8 mouse cellular contexts compared by ENCODE assay signal in the genomic region with DNA sequence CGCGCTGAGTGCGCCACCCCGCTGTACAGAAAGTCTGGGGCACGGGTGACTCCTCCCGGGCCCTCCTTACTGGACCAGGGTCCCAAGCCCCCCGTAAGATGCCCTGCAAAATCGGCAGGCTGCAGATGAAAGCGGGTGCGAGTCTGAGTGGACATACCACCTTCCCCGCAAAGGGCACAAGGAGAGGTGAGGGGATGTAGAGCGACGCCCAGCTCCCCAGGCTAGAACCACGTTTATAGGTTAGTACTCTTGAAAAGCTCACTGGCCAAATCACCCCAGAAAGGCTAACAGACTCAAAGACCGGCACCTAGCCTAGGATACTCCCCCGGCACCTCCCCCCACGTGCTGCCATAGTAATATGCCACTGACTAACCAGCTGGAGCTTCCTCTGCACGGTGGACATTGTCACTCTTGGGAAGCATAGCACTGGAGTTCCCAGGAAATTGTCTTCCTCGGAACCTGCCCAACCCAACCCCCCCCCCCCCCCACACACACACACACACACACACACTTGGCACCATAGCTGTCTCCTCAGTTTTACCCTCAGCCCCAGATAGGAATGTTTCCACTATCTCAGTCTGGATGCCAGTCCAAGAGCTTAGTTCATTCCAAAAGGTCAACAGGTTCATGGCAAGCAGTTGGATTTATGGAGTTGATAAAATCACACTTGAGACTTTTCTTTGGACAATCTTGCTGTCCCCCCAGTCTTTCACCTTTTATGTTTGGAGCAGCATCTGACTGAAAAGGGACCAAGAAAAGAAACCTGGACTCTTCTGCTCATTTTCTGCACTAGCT. TPM values are rescaled to one million over a fixed set of nuclear protein-coding genes. Genes with fewer than 3 reads are reported as not detected.
DNase-seq lines count a peak whose midpoint lies in the region; ATAC-seq and TF ChIP-seq lines count a peak whose summit lies in the region.

No protein-coding gene starts in this region.

- TF ChIP-seq CTCF in gastrocnemius, adult 2 months (IDR thresholded peaks at IDR 0.05) = no peak
- no peak for TF ChIP-seq CTCF in liver, postnatal 0 days (IDR thresholded peaks at IDR 0.05; ENCODE audit: low read depth)

- no peaks in the 10 kb centered on the region for H3K36me3 ChIP-seq in liver, postnatal 0 days (replicated peaks; ENCODE audit: insufficient read depth, low read length)

- no peaks in the 10 kb centered on the region for H3K27me3 ChIP-seq in liver, postnatal 0 days (ENCODE audit: insufficient read depth, low read length)

- WGBS in liver, postnatal 0 days (ENCODE audit: insufficient replicate concordance) = 9% methylated on average over 19 of the region's 19 CpGs

- peak overlapping the region; percentile 90 for H3K4me2 ChIP-seq in liver, postnatal 0 days (ENCODE audit: low read depth, low read length)

- peak; percentile 7; the same call in 1 of the 2 replicates for ATAC-seq in granulocyte monocyte progenitor cell, adult 5-6 weeks (replicated peaks; ENCODE audit: poor library complexity, severe bottlenecking)
- ATAC-seq in liver, postnatal 0 days = peak; percentile 5; the same call in 1 of the 2 replicates

- no peak for TF ChIP-seq EP300 in liver, postnatal 0 days (IDR thresholded peaks at IDR 0.05; ENCODE audit: low read depth)

- intact Hi-C loops in gastrocnemius, adult 2 months (cut with DNase I) = loop anchor here (1.0 to 10.0 kb wide), 4 partner anchors 182 to 952 kb away; no protein-coding TSS in a partner anchor
- intact Hi-C loops in gastrocnemius, postnatal 36 days (cut with DNase I) = loop anchor here (1.0 to 5.0 kb wide), 4 partner anchors 119 to 1049 kb away; no protein-coding TSS in a partner anchor

- peak overlapping the region; percentile 64 for H3K27ac ChIP-seq in gastrocnemius, adult 2 months
- no peak overlapping the region for H3K27ac ChIP-seq in liver, postnatal 0 days (ENCODE audit: low read depth)

- no peak for DNase-seq in gastrocnemius, adult 2 months
- no peak for DNase-seq in gastrocnemius, adult 18-20 months (ENCODE audit: low spot score)
- DNase-seq in ES-CJ7 (ENCODE audit: low read depth, low spot score) = peak; percentile 2
- peak; percentile 17 for DNase-seq in liver, postnatal 0 days
- DNase-seq in gastrocnemius, postnatal 36 days = no peak
- DNase-seq in cerebellum, adult 11 months = no peak
- no peak for DNase-seq in embryo, embryonic 10 days (ENCODE audit: low spot score)

- peak overlapping the region; percentile 75 for H3K4me3 ChIP-seq in gastrocnemius, adult 2 months
- peak overlapping the region; percentile 45 for H3K4me3 ChIP-seq in liver, postnatal 0 days (ENCODE audit: low read depth, low read length)

- no peaks in the 10 kb centered on the region for H3K9me3 ChIP-seq in liver, postnatal 0 days (ENCODE audit: low read length)

- H3K4me1 ChIP-seq in liver, postnatal 0 days (ENCODE audit: insufficient read depth) = peaks cover 4% of the 10 kb centered on the region; the same call in 1 of the 2 replicates

- H3K9ac ChIP-seq in liver, postnatal 0 days (replicated peaks) = peak overlapping the region; percentile 55

RNA-seq across cellular contexts. Expression of gene Nfia, which starts 26.2 kb away (rescaled TPM):
- total RNA-seq in gastrocnemius, adult 2 months (2021) = 10 to 100 TPM; 57.0 to 57.8 TPM
- 10 to 100 TPM; 56.3 to 56.9 TPM for total RNA-seq in gastrocnemius, adult 18-20 months (2021)
- total RNA-seq in granulocyte monocyte progenitor cell, adult 5-6 weeks (2014; fragmentation: Nextera tagmentation) = 5.6 and 14.0 TPM in 2 replicates
- 2.6 and 3.5 TPM in 2 replicates for total RNA-seq in granulocyte monocyte progenitor cell, adult 5-6 weeks (2017)
- polyA plus RNA-seq in liver, postnatal 0 days (2015; fragmentation: Nextera tagmentation; extraction: Ambion mirVana) = 9.9 TPM in 2 replicates
- total RNA-seq in gastrocnemius, postnatal 36 days (2021) = 10 to 100 TPM; 56.2 to 61.5 TPM

RNA-seq across cellular contexts. Expression of gene E130114P18Rik, which starts 31.6 kb away (rescaled TPM):
- total RNA-seq in gastrocnemius, adult 2 months (2021) = not detected
- under 1 TPM in 1 of 2 experiments, not detected in 1; 0.21 TPM for total RNA-seq in gastrocnemius, adult 18-20 months (2021)
- not detected in 2 replicates for total RNA-seq in granulocyte monocyte progenitor cell, adult 5-6 weeks (2014; fragmentation: Nextera tagmentation)
- not detected in 2 replicates for total RNA-seq in granulocyte monocyte progenitor cell, adult 5-6 weeks (2017)
- not detected in 2 replicates for polyA plus RNA-seq in liver, postnatal 0 days (2015; fragmentation: Nextera tagmentation; extraction: Ambion mirVana)
- total RNA-seq in gastrocnemius, postnatal 36 days (2021) = under 1 TPM in 1 of 2 experiments, not detected in 1; 0.26 TPM

Comparison
In these comparisons a context has a peak if more than half of its experiments do, and no peak if none do; other contexts are left out.
1. DNase-seq: peak in ES-CJ7 (single experiment) and liver, postnatal 0 days (single experiment); none in gastrocnemius, adult 2 months (single experiment), gastrocnemius, adult 18-20 months (single experiment), gastrocnemius, postnatal 36 days (0 of 2), cerebellum, adult 11 months (single experiment) and embryo, embryonic 10 days (single experiment).